Mouse (Mus musculus): ENCODE measurements at regions not wholly inside any gene's neighbourhood (a gene's known extent, or its start where the extent isn't known, plus 50 kb on each side); places are given as distances from the start of the nearest gene placed in this dataset.
A peak's percentile ranks its signal among the peaks of the same experiment; 100 is the strongest.

- H3K9me3 ChIP-seq (ENCODE audit: control insufficient read depth, low read length) = peaks cover 2% of the 10 kb centered on the region; the same call in 1 of the 2 replicates
- H3K36me3 ChIP-seq (ENCODE audit: control insufficient read depth, insufficient read depth, low read length) = no peaks in the 10 kb centered on the region
- H3K4me1 ChIP-seq (replicated peaks; ENCODE audit: control insufficient read depth, insufficient read depth, low read length) = peaks cover 14% of the 10 kb centered on the region; the same call in 1 of the 2 replicates
- no peaks in the 10 kb centered on the region for H3K27me3 ChIP-seq (ENCODE audit: control insufficient read depth, insufficient read depth, low read depth, low read length)
- no peak overlapping the region for H3K4me2 ChIP-seq (ENCODE audit: low read depth, low read length)
- H3K4me3 ChIP-seq (ENCODE audit: low read length) = no peak overlapping the region
- WGBS = 50% methylated on average over 6 of the region's 6 CpGs
- no peak overlapping the region for H3K27ac ChIP-seq (ENCODE audit: low read length)
- ATAC-seq (ENCODE audit: low read depth) = no peak; the same call in 1 of the 2 replicates
- H3K9ac ChIP-seq (ENCODE audit: low read length) = no peak overlapping the region
Measured at GRCm38 (mm10) chr12:54398080-54398479, 194.4 kb upstream of the Egln3 start.

- H3K4me2 ChIP-seq (ENCODE audit: low read depth, low read length) = no peak overlapping the region
- H3K9ac ChIP-seq (ENCODE audit: low read length) = no peak overlapping the region
- no peaks in the 10 kb centered on the region for H3K36me3 ChIP-seq (ENCODE audit: control insufficient read depth, insufficient read depth, low read length)
- peaks cover 14% of the 10 kb centered on the region; the same call in 1 of the 2 replicates for H3K4me1 ChIP-seq (replicated peaks; ENCODE audit: control insufficient read depth, insufficient read depth, low read length)
- H3K9me3 ChIP-seq (ENCODE audit: control insufficient read depth, low read length) = peaks cover 2% of the 10 kb centered on the region; the same call in 1 of the 2 replicates
- H3K4me3 ChIP-seq (ENCODE audit: low read length) = no peak overlapping the region
- H3K27me3 ChIP-seq (ENCODE audit: control insufficient read depth, insufficient read depth, low read depth, low read length) = no peaks in the 10 kb centered on the region
- peak; percentile 31; the same call in 1 of the 2 replicates for ATAC-seq (ENCODE audit: low read depth)
- no peak overlapping the region for H3K27ac ChIP-seq (ENCODE audit: low read length)
Measured at GRCm38 (mm10) chr12:54396952-54397351, 193.3 kb upstream of the Egln3 start.

- Histone ChIP-seq H3K4me1 (replicated peaks; ENCODE audit: control insufficient read depth, insufficient read depth, low read length) (peaks cover 14% of the 10 kb centered on the region; the same call in 1 of the 2 replicates), H3K9ac (ENCODE audit: low read length) (no peak overlapping the region), H3K27ac (ENCODE audit: low read length) (no peak overlapping the region), H3K36me3 (ENCODE audit: control insufficient read depth, insufficient read depth, low read length) (no peaks in the 10 kb centered on the region), H3K9me3 (ENCODE audit: control insufficient read depth, low read length) (peaks cover 2% of the 10 kb centered on the region; the same call in 1 of the 2 replicates), H3K4me2 (ENCODE audit: low read depth, low read length) (no peak overlapping the region), H3K4me3 (ENCODE audit: low read length) (no peak overlapping the region), H3K27me3 (ENCODE audit: control insufficient read depth, insufficient read depth, low read depth, low read length) (no peaks in the 10 kb centered on the region)
- no peak for ATAC-seq (ENCODE audit: low read depth)
- WGBS = 59% methylated on average over 5 of the region's 5 CpGs
Measured at GRCm38 (mm10) chr12:54396341-54396740, 192.7 kb upstream of the Egln3 start.

GRCm38 (mm10) chr12:54385401-54385800 is 181.7 kb upstream of the Egln3 start:
- no peak overlapping the region for H3K27ac ChIP-seq (ENCODE audit: low read length)
- no peak overlapping the region for H3K4me3 ChIP-seq (ENCODE audit: low read length)
- 11% methylated on average over 4 of the region's 4 CpGs for WGBS
- H3K9me3 ChIP-seq (ENCODE audit: control insufficient read depth, low read length) = no peaks in the 10 kb centered on the region
- no peak overlapping the region for H3K4me2 ChIP-seq (ENCODE audit: low read depth, low read length)
- no peaks in the 10 kb centered on the region for H3K27me3 ChIP-seq (ENCODE audit: control insufficient read depth, insufficient read depth, low read depth, low read length)
- no peaks in the 10 kb centered on the region for H3K36me3 ChIP-seq (ENCODE audit: control insufficient read depth, insufficient read depth, low read length)
- H3K9ac ChIP-seq (ENCODE audit: low read length) = no peak overlapping the region
- peaks cover 7% of the 10 kb centered on the region; the same call in 1 of the 2 replicates for H3K4me1 ChIP-seq (replicated peaks; ENCODE audit: control insufficient read depth, insufficient read depth, low read length)
- peak; percentile 96 for ATAC-seq (ENCODE audit: low read depth)

- H3K4me3 ChIP-seq (ENCODE audit: low read length) = no peak overlapping the region
- no peaks in the 10 kb centered on the region for H3K36me3 ChIP-seq (ENCODE audit: control insufficient read depth, insufficient read depth, low read length)
- H3K9ac ChIP-seq (ENCODE audit: low read length) = no peak overlapping the region
- no peak overlapping the region for H3K27ac ChIP-seq (ENCODE audit: low read length)
- peaks cover 7% of the 10 kb centered on the region; the same call in 1 of the 2 replicates for H3K4me1 ChIP-seq (replicated peaks; ENCODE audit: control insufficient read depth, insufficient read depth, low read length)
- ATAC-seq (ENCODE audit: low read depth) = no peak
- H3K9me3 ChIP-seq (ENCODE audit: control insufficient read depth, low read length) = no peaks in the 10 kb centered on the region
- no peaks in the 10 kb centered on the region for H3K27me3 ChIP-seq (ENCODE audit: control insufficient read depth, insufficient read depth, low read depth, low read length)
- WGBS = 29% methylated on average over 3 of the region's 3 CpGs
- no peak overlapping the region for H3K4me2 ChIP-seq (ENCODE audit: low read depth, low read length)
Measured at GRCm38 (mm10) chr12:54384116-54384515, 180.5 kb upstream of the Egln3 start.

GRCm38 (mm10) chr12:54382965-54383364 is 179.3 kb upstream of the Egln3 start:
- Histone ChIP-seq H3K27me3 (ENCODE audit: control insufficient read depth, insufficient read depth, low read depth, low read length) (no peaks in the 10 kb centered on the region), H3K4me3 (ENCODE audit: low read length) (no peak overlapping the region), H3K36me3 (ENCODE audit: control insufficient read depth, insufficient read depth, low read length) (no peaks in the 10 kb centered on the region), H3K4me1 (replicated peaks; ENCODE audit: control insufficient read depth, insufficient read depth, low read length) (peaks cover 7% of the 10 kb centered on the region; the same call in 1 of the 2 replicates), H3K9me3 (ENCODE audit: control insufficient read depth, low read length) (no peaks in the 10 kb centered on the region), H3K9ac (ENCODE audit: low read length) (no peak overlapping the region), H3K4me2 (ENCODE audit: low read depth, low read length) (no peak overlapping the region), H3K27ac (ENCODE audit: low read length) (no peak overlapping the region)
- WGBS = 98% methylated on average over 2 of the region's 2 CpGs
- ATAC-seq (ENCODE audit: low read depth) = no peak

- Histone ChIP-seq H3K36me3 (ENCODE audit: control insufficient read depth, insufficient read depth, low read length) (no peaks in the 10 kb centered on the region), H3K9me3 (ENCODE audit: control insufficient read depth, low read length) (no peaks in the 10 kb centered on the region), H3K9ac (ENCODE audit: low read length) (no peak overlapping the region), H3K4me1 (replicated peaks; ENCODE audit: control insufficient read depth, insufficient read depth, low read length) (peaks cover 7% of the 10 kb centered on the region; the same call in 1 of the 2 replicates), H3K27ac (ENCODE audit: low read length) (no peak overlapping the region), H3K27me3 (ENCODE audit: control insufficient read depth, insufficient read depth, low read depth, low read length) (no peaks in the 10 kb centered on the region), H3K4me3 (ENCODE audit: low read length) (no peak overlapping the region), H3K4me2 (ENCODE audit: low read depth, low read length) (no peak overlapping the region)
- WGBS = 95% methylated on average over 6 of the region's 6 CpGs
- ATAC-seq (ENCODE audit: low read depth) = no peak
Measured at GRCm38 (mm10) chr12:54382061-54382460, 178.4 kb upstream of the Egln3 start.

GRCm38 (mm10) chr12:54380322-54380721 is 176.7 kb upstream of the Egln3 start:
- Histone ChIP-seq H3K27me3 (ENCODE audit: control insufficient read depth, insufficient read depth, low read depth, low read length) (no peaks in the 10 kb centered on the region), H3K4me2 (ENCODE audit: low read depth, low read length) (no peak overlapping the region), H3K4me1 (replicated peaks; ENCODE audit: control insufficient read depth, insufficient read depth, low read length) (peaks cover 4% of the 10 kb centered on the region; the same call in 1 of the 2 replicates), H3K9me3 (ENCODE audit: control insufficient read depth, low read length) (no peaks in the 10 kb centered on the region), H3K4me3 (ENCODE audit: low read length) (no peak overlapping the region), H3K36me3 (ENCODE audit: control insufficient read depth, insufficient read depth, low read length) (no peaks in the 10 kb centered on the region), H3K27ac (ENCODE audit: low read length) (no peak overlapping the region), H3K9ac (ENCODE audit: low read length) (no peak overlapping the region)
- no peak for ATAC-seq (ENCODE audit: low read depth)
- 85% methylated on average over 5 of the region's 5 CpGs for WGBS

- Histone ChIP-seq H3K9ac (ENCODE audit: low read length) (no peak overlapping the region), H3K4me2 (ENCODE audit: low read depth, low read length) (no peak overlapping the region), H3K4me1 (replicated peaks; ENCODE audit: control insufficient read depth, insufficient read depth, low read length) (no peaks in the 10 kb centered on the region), H3K36me3 (ENCODE audit: control insufficient read depth, insufficient read depth, low read length) (no peaks in the 10 kb centered on the region), H3K4me3 (ENCODE audit: low read length) (no peak overlapping the region), H3K9me3 (ENCODE audit: control insufficient read depth, low read length) (no peaks in the 10 kb centered on the region), H3K27ac (ENCODE audit: low read length) (no peak overlapping the region), H3K27me3 (ENCODE audit: control insufficient read depth, insufficient read depth, low read depth, low read length) (no peaks in the 10 kb centered on the region)
- ATAC-seq (ENCODE audit: low read depth) = no peak
- 35% methylated on average over 2 of the region's 2 CpGs for WGBS
Measured at GRCm38 (mm10) chr12:54378576-54378975, 174.9 kb upstream of the Egln3 start.

- no peak overlapping the region for H3K9ac ChIP-seq (ENCODE audit: low read length)
- H3K27me3 ChIP-seq (ENCODE audit: control insufficient read depth, insufficient read depth, low read depth, low read length) = no peaks in the 10 kb centered on the region
- H3K36me3 ChIP-seq (ENCODE audit: control insufficient read depth, insufficient read depth, low read length) = no peaks in the 10 kb centered on the region
- no peaks in the 10 kb centered on the region for H3K9me3 ChIP-seq (ENCODE audit: control insufficient read depth, low read length)
- no peak overlapping the region for H3K4me2 ChIP-seq (ENCODE audit: low read depth, low read length)
- no peak for ATAC-seq (ENCODE audit: low read depth)
- H3K27ac ChIP-seq (ENCODE audit: low read length) = no peak overlapping the region
- H3K4me3 ChIP-seq (ENCODE audit: low read length) = no peak overlapping the region
- WGBS = 61% methylated on average over 4 of the region's 4 CpGs
- H3K4me1 ChIP-seq (replicated peaks; ENCODE audit: control insufficient read depth, insufficient read depth, low read length) = no peaks in the 10 kb centered on the region
Measured at GRCm38 (mm10) chr12:54374060-54374459, 170.4 kb upstream of the Egln3 start.

Data from lung, embryonic 16.5 days (tissue).